Mouse (Mus musculus) layer of hippocampus, postnatal 14 days (tissue): ENCODE measurements around the gene Rgs11. TPM values are rescaled to one million over a fixed set of nuclear protein-coding genes. Genes with fewer than 3 reads are reported as not detected.
A peak's percentile ranks its signal among the peaks of the same experiment; 100 is the strongest.
"Not testable (repeated sequence)": the region's sequence is repeated elsewhere in the genome, so short reads cannot be mapped to it uniquely, and the experiment has no call there.

ENCODE experiments used
- DNase-seq, 2 experiments: peaks; one replicate each; pipeline ENCODE4 v3.0.0; 2021 to 2022; ENCODE audit warnings: low spot score in 2 of 2, mixed read lengths in 1 of 2
- long read RNA-seq, 2 experiments: library from polyadenylated mRNA; stranded (forward); transcript quantifications; one replicate each; pipeline ENCODE4 v2.0.0; 2021
- total RNA-seq, 2 experiments: library from RNA; stranded (reverse); gene quantifications; 2 replicates each; pipeline ENCODE4 v1.2.3; 2021

The Rgs11 gene
- 10 to 100 TPM; 56.1 to 69.6 TPM for total RNA-seq
- long read RNA-seq, experiment 1, partial matches to known transcripts = 8 of 63 reads
- long read RNA-seq, experiment 1, other reads (novel, unspliced or antisense) = 49 of 63 reads
- long read RNA-seq, experiment 2, partial matches to known transcripts = 7 of 63 reads
- long read RNA-seq, experiment 2, other reads (novel, unspliced or antisense) = 54 of 63 reads

- peak in 1 of 2 experiments; percentile 42 for DNase-seq
These were observed at the start of gene Rgs11 for GRCm38 (mm10) chr17:26202737-26203136. Rgs11 (plus strand) TSS chr17:26202951.

- no peak for DNase-seq
These were observed 40.0 kb upstream of the Rgs11 start for GRCm38 (mm10) chr17:26162736-26163135.

GRCm38 (mm10) chr17:26168039-26168438, 34.7 kb upstream of the Rgs11 start:
- no peak for DNase-seq

- not testable (repeated sequence) for DNase-seq
These were observed 27.5 kb upstream of the Rgs11 start for GRCm38 (mm10) chr17:26175248-26175647.

GRCm38 (mm10) chr17:26178611-26179010, 24.1 kb upstream of the Rgs11 start:
- DNase-seq = no peak

GRCm38 (mm10) chr17:26181179-26181578, 21.6 kb upstream of the Rgs11 start:
- DNase-seq = no peak

- DNase-seq = no peak
These were observed 15.2 kb upstream of the Rgs11 start for GRCm38 (mm10) chr17:26187592-26187991.

GRCm38 (mm10) chr17:26188091-26188805, 14.5 kb upstream of the Rgs11 start:
- no peak for DNase-seq

- not testable (repeated sequence) for DNase-seq
These were observed 11.3 kb upstream of the Rgs11 start for GRCm38 (mm10) chr17:26191486-26191885.

- no peak for DNase-seq
These were observed 10.1 kb upstream of the Rgs11 start for GRCm38 (mm10) chr17:26192481-26193190.

GRCm38 (mm10) chr17:26198892-26199291, 3.9 kb upstream of the Rgs11 start, which contains the start of gene Pdia2:
Pdia2 (minus strand) TSS chr17:26199087.
- no peak for DNase-seq

- DNase-seq = no peak
These were observed 1.7 kb upstream of the Rgs11 start for GRCm38 (mm10) chr17:26200831-26201705.

- no peak for DNase-seq
These were observed 753 bp upstream of the Rgs11 start for GRCm38 (mm10) chr17:26201998-26202397.

- peak; percentile 40 to 60 for DNase-seq
These were observed 615 bp downstream of the Rgs11 start for GRCm38 (mm10) chr17:26203321-26203811.

GRCm38 (mm10) chr17:26204766-26205165, 2.0 kb downstream of the Rgs11 start:
- DNase-seq = no peak

GRCm38 (mm10) chr17:26206392-26206791, 3.6 kb downstream of the Rgs11 start:
- no peak for DNase-seq

- DNase-seq = no peak
These were observed 4.9 kb downstream of the Rgs11 start, which contains the start of gene Arhgdig for GRCm38 (mm10) chr17:26207686-26208085. Arhgdig (minus strand) TSS chr17:26207786.

GRCm38 (mm10) chr17:26212241-26212640, 9.5 kb downstream of the Rgs11 start:
- DNase-seq = no peak

- DNase-seq = no peak
These were observed 9.9 kb downstream of the Rgs11 start for GRCm38 (mm10) chr17:26212681-26213080.

- DNase-seq = no peak
These were observed 18.8 kb downstream of the Rgs11 start for GRCm38 (mm10) chr17:26221508-26221907.

GRCm38 (mm10) chr17:26225150-26225549, 22.4 kb downstream of the Rgs11 start:
- no peak for DNase-seq
